Mouse (Mus musculus) limb, embryonic 11.5 days (tissue): ENCODE data around the gene 2210010C04Rik. TPM values are rescaled to one million over a fixed set of nuclear protein-coding genes. Genes with fewer than 3 reads are reported as not detected.

Source experiments
- polyA plus RNA-seq: library from polyadenylated mRNA; unstranded; fragments of >200 nt; fragmentation: Nextera tagmentation; extraction: Ambion mirVana; gene quantifications from 2 replicates; pipeline ENCODE4 v1.2.1, GENCODE M21; 2014

2210010C04Rik gene
- polyA plus RNA-seq, 1 experiment from 2014 or later: not detected

Other genes with a start within 250 kb of the 2210010C04Rik start
- gene Moxd2, start 148.0 kb downstream of the 2210010C04Rik start, polyA plus RNA-seq: not detected in 2 replicates
- not detected in 2 replicates for gene Prss58, start 135.1 kb downstream of the 2210010C04Rik start, polyA plus RNA-seq
- not detected in 2 replicates for gene 1700074P13Rik, start 95.0 kb downstream of the 2210010C04Rik start, polyA plus RNA-seq
- gene Gm4744, start 83.6 kb downstream of the 2210010C04Rik start, polyA plus RNA-seq: not detected in 2 replicates
- gene 1810009J06Rik, start 70.8 kb downstream of the 2210010C04Rik start, polyA plus RNA-seq: not detected in 2 replicates
- gene Gm2663, start 36.0 kb downstream of the 2210010C04Rik start, polyA plus RNA-seq: not detected in 2 replicates